Mouse (Mus musculus) intestine, postnatal 0 days (tissue): ENCODE results near the gene Sfxn5. TPM values are rescaled to one million over a fixed set of nuclear protein-coding genes. Genes with fewer than 3 reads are reported as not detected.
A peak's percentile ranks its signal among the peaks of the same experiment; 100 is the strongest.

Source experiments
- ATAC-seq: fragments of 200-750 bp; cut with Nextera tagmentation; 2 replicates; pipeline ENCODE4 v1.8.0; 2017; ENCODE audit warnings: mild to moderate bottlenecking, moderate TSS enrichment, moderate library complexity
- H3K27ac ChIP-seq: fragments of 300-500 bp; sonication (generic); 2 replicates; pipeline ENCODE4 v1.5.1; 2014; ENCODE audit warnings: mild to moderate bottlenecking, low read depth, low read length, moderate library complexity
- H3K27me3 ChIP-seq: fragments of 300-500 bp; sonication (generic); replicated peaks from 2 replicates; pipeline ENCODE4 v1.6.1; 2014; ENCODE audit warnings: low read length, mixed read lengths; ENCODE audit not compliant: control insufficient read depth, insufficient read depth
- H3K36me3 ChIP-seq: fragments of 300-500 bp; sonication (generic); 2 replicates; pipeline ENCODE4 v1.6.1; 2014; ENCODE audit warnings: mild to moderate bottlenecking, moderate library complexity; ENCODE audit not compliant: control insufficient read depth, insufficient read depth
- H3K4me1 ChIP-seq: fragments of 300-500 bp; sonication (generic); replicated peaks from 2 replicates; pipeline ENCODE4 v1.6.1; 2014; ENCODE audit warnings: antibody characterized with exemption, low read length, mixed read lengths; ENCODE audit not compliant: control insufficient read depth, insufficient read depth
- H3K4me2 ChIP-seq: fragments of 300-500 bp; sonication (generic); replicated peaks from 2 replicates; pipeline ENCODE4 v1.6.1; 2014; ENCODE audit warnings: low read depth, mild to moderate bottlenecking, moderate library complexity
- H3K4me3 ChIP-seq: fragments of 300-500 bp; sonication (generic); 2 replicates; pipeline ENCODE4 v1.5.1; 2014; ENCODE audit warnings: low read depth, low read length
- H3K9ac ChIP-seq: fragments of 300-500 bp; sonication (generic); 2 replicates; pipeline ENCODE4 v1.6.1; 2014; ENCODE audit warnings: mild to moderate bottlenecking, low read depth, low read length
- H3K9me3 ChIP-seq: fragments of 300-500 bp; sonication (generic); 2 replicates; pipeline ENCODE4 v1.6.1; 2016; ENCODE audit warnings: mixed run types; ENCODE audit not compliant: control insufficient read depth
- CTCF ChIP-seq: sonication (generic); IDR thresholded peaks from 2 replicates; pipeline ENCODE4 v1.5.1; 2016; ENCODE audit warnings: low read depth, mild to moderate bottlenecking, control low read depth, antibody characterized with exemption, moderate library complexity
- WGBS: fragments of 180-500 bp; shearing (Covaris S2); extraction: QIAGEN DNeasy Blood & Tissue Kit; methylation state at CpG from one replicate; pipeline ENCODE4 v1.1.7; 2014; 5-methylcytosine and 5-hydroxymethylcytosine counted together
- polyA plus RNA-seq: library from polyadenylated mRNA; unstranded; fragments of >200 nt; fragmentation: Nextera tagmentation; extraction: Ambion mirVana; gene quantifications from 2 replicates; pipeline ENCODE4 v1.2.1, GENCODE M21; 2015

Sfxn5 gene
- polyA plus RNA-seq, 1 experiment from 2014 or later: 3.4 TPM

GRCm38 (mm10) chr6:85193381-85194318 is 139.6 kb downstream of the Sfxn5 start:
- Histone ChIP-seq H3K36me3 (no peaks in the 10 kb centered on the region), H3K27me3 (peaks cover 69% of the 10 kb centered on the region), H3K9me3 (no peaks in the 10 kb centered on the region), H3K9ac (no peak overlapping the region), H3K4me3 (no peak overlapping the region), H3K27ac (no peak overlapping the region), H3K4me2 (no peak overlapping the region), H3K4me1 (no peaks in the 10 kb centered on the region; the same call in 1 of the 2 replicates)
- WGBS: 15% methylated on average over 29 of the region's 29 CpGs
- TF ChIP-seq CTCF: no peak
- no peak for ATAC-seq

- H3K9me3 ChIP-seq: no peaks in the 10 kb centered on the region
- no peak overlapping the region for H3K27ac ChIP-seq
- no peak overlapping the region for H3K9ac ChIP-seq
- no peaks in the 10 kb centered on the region; the same call in 1 of the 2 replicates for H3K4me1 ChIP-seq
- no peaks in the 10 kb centered on the region for H3K36me3 ChIP-seq
- 36% methylated on average over 9 of the region's 9 CpGs for WGBS
- no peak for ATAC-seq
- TF ChIP-seq CTCF: no peak
- H3K27me3 ChIP-seq: peaks cover 87% of the 10 kb centered on the region
- H3K4me3 ChIP-seq: no peak overlapping the region
- H3K4me2 ChIP-seq: no peak overlapping the region
Measured at GRCm38 (mm10) chr6:85191751-85192440, 141.3 kb downstream of the Sfxn5 start.

GRCm38 (mm10) chr6:85190671-85191070 is 142.6 kb downstream of the Sfxn5 start:
- 3% methylated on average over 13 of the region's 13 CpGs for WGBS
- peak overlapping the region; percentile 60 for H3K4me2 ChIP-seq
- no peak for ATAC-seq
- TF ChIP-seq CTCF: no peak
- peak overlapping the region; percentile 38 for H3K4me3 ChIP-seq
- no peak overlapping the region for H3K27ac ChIP-seq
- no peak overlapping the region for H3K9ac ChIP-seq
- H3K27me3 ChIP-seq: peaks cover 95% of the 10 kb centered on the region
- no peaks in the 10 kb centered on the region for H3K36me3 ChIP-seq
- no peaks in the 10 kb centered on the region; the same call in 1 of the 2 replicates for H3K4me1 ChIP-seq
- no peaks in the 10 kb centered on the region for H3K9me3 ChIP-seq

- Histone ChIP-seq H3K9me3 (no peaks in the 10 kb centered on the region), H3K9ac (no peak overlapping the region), H3K27me3 (peaks cover 94% of the 10 kb centered on the region), H3K4me2 (peak overlapping the region; percentile 60), H3K27ac (no peak overlapping the region), H3K4me3 (peak overlapping the region; percentile 38), H3K4me1 (no peaks in the 10 kb centered on the region; the same call in 1 of the 2 replicates), H3K36me3 (no peaks in the 10 kb centered on the region)
- WGBS: under 1% methylated on average over 52 of the region's 52 CpGs
- no peak for ATAC-seq
- no peak for TF ChIP-seq CTCF
Measured at GRCm38 (mm10) chr6:85189911-85190591, 143.2 kb downstream of the Sfxn5 start.

GRCm38 (mm10) chr6:85189361-85189760 is 143.9 kb downstream of the Sfxn5 start:
- TF ChIP-seq CTCF: no peak

More at GRCm38 (mm10) chr6:85189361-85189760, 143.9 kb downstream of the Sfxn5 start:
- no peak overlapping the region for H3K27ac ChIP-seq
- H3K4me3 ChIP-seq: no peak overlapping the region
- H3K4me2 ChIP-seq: no peak overlapping the region
- H3K9me3 ChIP-seq: no peaks in the 10 kb centered on the region
- no peaks in the 10 kb centered on the region; the same call in 1 of the 2 replicates for H3K4me1 ChIP-seq
- no peaks in the 10 kb centered on the region for H3K36me3 ChIP-seq
- WGBS: 8% methylated on average over 14 of the region's 14 CpGs
- no peak for ATAC-seq
- peaks cover 91% of the 10 kb centered on the region for H3K27me3 ChIP-seq
- no peak overlapping the region for H3K9ac ChIP-seq
